Mouse (Mus musculus) forebrain, postnatal 0 days (tissue): Measurements from ENCODE around the gene Naip2. TPM values are rescaled to one million over a fixed set of nuclear protein-coding genes. Genes with fewer than 3 reads are reported as not detected.
"Not testable (repeated sequence)": the region's sequence is repeated elsewhere in the genome, so short reads cannot be mapped to it uniquely, and the experiment has no call there.

Experiments used
- ATAC-seq: fragments of 200-750 bp; cut with Nextera tagmentation; 2 replicates; pipeline ENCODE4 v1.8.0; 2017; ENCODE audit warnings: mild to moderate bottlenecking, moderate library complexity
- DNase-seq: peaks from one replicate; pipeline ENCODE4 v3.0.0-alpha.2; 2015
- H3K27ac ChIP-seq: fragments of 300-500 bp; sonication (generic); 2 replicates; pipeline ENCODE4 v1.5.1; 2014; ENCODE audit warnings: low read depth, mild to moderate bottlenecking, antibody characterized with exemption, low read length, moderate library complexity, mixed read lengths
- H3K27me3 ChIP-seq: fragments of 300-500 bp; sonication (generic); 2 replicates; pipeline ENCODE4 v1.6.1; 2014; ENCODE audit warnings: mild to moderate bottlenecking, low read length, mixed read lengths; ENCODE audit not compliant: insufficient read depth
- H3K36me3 ChIP-seq: fragments of 300-500 bp; sonication (generic); 2 replicates; pipeline ENCODE4 v1.6.1; 2014; ENCODE audit warnings: mild to moderate bottlenecking, moderate library complexity; ENCODE audit not compliant: insufficient read depth
- H3K4me1 ChIP-seq: fragments of 300-500 bp; sonication (generic); 2 replicates; pipeline ENCODE4 v1.6.1; 2014; ENCODE audit warnings: antibody characterized with exemption; ENCODE audit not compliant: insufficient read depth
- H3K4me2 ChIP-seq: fragments of 300-500 bp; sonication (generic); 2 replicates; pipeline ENCODE4 v1.6.1; 2014; ENCODE audit warnings: low read depth, mild to moderate bottlenecking, moderate library complexity
- H3K4me3 ChIP-seq: fragments of 300-500 bp; sonication (generic); 2 replicates; pipeline ENCODE4 v1.5.1; 2014; ENCODE audit warnings: low read depth, low read length, mixed read lengths
- H3K9ac ChIP-seq: fragments of 300-500 bp; sonication (generic); 2 replicates; pipeline ENCODE4 v1.6.1; 2014; ENCODE audit warnings: mild to moderate bottlenecking
- H3K9me3 ChIP-seq: fragments of 300-500 bp; sonication (generic); 2 replicates; pipeline ENCODE4 v1.6.1; 2016; ENCODE audit warnings: low read length
- CTCF ChIP-seq: sonication (generic); IDR thresholded peaks from 2 replicates; pipeline ENCODE4 v1.5.1; 2016; ENCODE audit warnings: antibody characterized with exemption, control low read depth, low read depth
- WGBS: fragments of 180-500 bp; shearing (Covaris S2); extraction: QIAGEN DNeasy Blood & Tissue Kit; methylation state at CpG from one replicate; pipeline ENCODE4 v1.1.7; 2014; 5-methylcytosine and 5-hydroxymethylcytosine counted together
- polyA plus RNA-seq: library from polyadenylated mRNA; unstranded; fragments of >200 nt; fragmentation: Nextera tagmentation; extraction: Ambion mirVana; gene quantifications from 2 replicates; pipeline ENCODE4 v1.2.1, GENCODE M21; 2015
- total RNA-seq: library from RNA; depleted of rRNA; stranded (reverse); fragments of >200 nt; gene quantifications from 2 replicates; pipeline ENCODE4 v1.2.3, GENCODE M21; 2014

Naip2 gene
- total and polyA plus RNA-seq, 2 experiments from 2014 or later = 0.17 to 0.76 TPM

DNA sequence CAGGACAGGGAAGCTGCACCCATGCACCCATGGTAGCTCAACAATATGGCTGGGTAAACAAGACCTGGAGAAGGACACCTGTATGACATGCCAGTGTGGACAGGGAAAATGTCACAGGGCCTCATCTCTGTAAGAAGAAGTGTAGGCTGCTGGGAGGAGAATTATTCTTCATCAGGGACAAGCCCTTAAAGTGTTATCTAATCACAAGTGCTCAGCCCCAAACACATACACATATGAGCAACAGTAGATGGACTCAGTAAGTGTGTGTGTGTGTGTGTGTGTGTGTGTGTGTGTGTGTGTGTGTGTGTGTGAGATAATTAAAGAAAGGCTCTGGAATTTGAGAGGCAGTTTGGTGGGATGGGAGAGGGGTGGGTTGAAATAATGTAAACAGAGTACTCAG lies 1.1 kb downstream of the Naip2 start:
- H3K4me1 ChIP-seq = no peaks in the 10 kb centered on the region
- no peak overlapping the region for H3K4me2 ChIP-seq
- no peak overlapping the region for H3K9ac ChIP-seq
- H3K36me3 ChIP-seq = no peaks in the 10 kb centered on the region
- DNase-seq = no peak
- H3K9me3 ChIP-seq = no peaks in the 10 kb centered on the region
- H3K27ac ChIP-seq = no peak overlapping the region
- H3K4me3 ChIP-seq = no peak overlapping the region
- no peak for ATAC-seq
- no peak for TF ChIP-seq CTCF
- no peaks in the 10 kb centered on the region for H3K27me3 ChIP-seq

DNA sequence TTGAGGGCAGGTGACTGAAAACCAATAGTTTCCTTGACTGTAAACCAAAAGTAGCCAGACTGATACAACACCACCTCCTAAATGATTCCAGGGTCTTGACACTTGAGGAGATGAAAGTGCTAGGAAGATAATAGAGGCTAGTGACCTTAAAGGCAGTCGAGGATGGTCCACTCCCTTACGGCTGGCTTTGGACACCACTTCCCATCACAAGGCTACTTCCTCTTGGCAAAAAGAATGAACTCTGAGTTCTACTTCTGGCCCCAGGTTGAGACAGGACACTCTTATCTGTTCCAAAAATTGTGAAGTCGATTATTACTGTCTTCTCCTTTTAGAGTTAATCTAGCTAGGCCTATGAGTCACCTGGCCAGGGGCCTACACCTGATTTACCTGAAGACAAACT lies 6.5 kb downstream of the Naip2 start:
- Histone ChIP-seq H3K9ac (no peak overlapping the region), H3K27me3 (no peaks in the 10 kb centered on the region), H3K4me3 (no peak overlapping the region), H3K4me1 (no peaks in the 10 kb centered on the region), H3K36me3 (no peaks in the 10 kb centered on the region), H3K9me3 (no peaks in the 10 kb centered on the region), H3K27ac (no peak overlapping the region), H3K4me2 (no peak overlapping the region)
- 87% methylated on average over 3 of the region's 3 CpGs for WGBS
- DNase-seq (no peak), ATAC-seq (no peak)
- no peak for TF ChIP-seq CTCF

DNA sequence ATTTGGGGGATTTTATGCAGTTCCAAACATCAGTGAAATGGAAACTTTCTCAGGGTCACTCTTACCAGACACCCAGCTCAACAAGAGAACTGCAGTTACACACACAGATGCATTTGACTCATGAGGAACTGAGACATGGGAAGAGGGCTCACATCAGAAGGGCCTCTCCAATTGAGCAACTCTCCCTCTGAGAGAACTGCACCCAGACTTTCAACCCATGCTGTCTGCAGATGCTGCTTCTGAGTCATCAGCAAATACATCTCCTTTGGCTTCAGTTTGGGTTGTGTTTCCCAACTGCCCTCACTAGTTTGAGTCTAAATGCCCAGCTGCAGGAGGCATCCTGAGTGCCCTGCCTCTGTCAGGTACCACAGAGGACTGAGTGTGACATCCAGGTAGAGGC lies 18.8 kb downstream of the Naip2 start:
- ATAC-seq, H3K36me3 ChIP-seq, DNase-seq, H3K27ac ChIP-seq, H3K9me3 ChIP-seq, H3K4me3 ChIP-seq, H3K27me3 ChIP-seq, H3K4me1 ChIP-seq, H3K4me2 ChIP-seq, H3K9ac ChIP-seq: not testable (repeated sequence)

DNA sequence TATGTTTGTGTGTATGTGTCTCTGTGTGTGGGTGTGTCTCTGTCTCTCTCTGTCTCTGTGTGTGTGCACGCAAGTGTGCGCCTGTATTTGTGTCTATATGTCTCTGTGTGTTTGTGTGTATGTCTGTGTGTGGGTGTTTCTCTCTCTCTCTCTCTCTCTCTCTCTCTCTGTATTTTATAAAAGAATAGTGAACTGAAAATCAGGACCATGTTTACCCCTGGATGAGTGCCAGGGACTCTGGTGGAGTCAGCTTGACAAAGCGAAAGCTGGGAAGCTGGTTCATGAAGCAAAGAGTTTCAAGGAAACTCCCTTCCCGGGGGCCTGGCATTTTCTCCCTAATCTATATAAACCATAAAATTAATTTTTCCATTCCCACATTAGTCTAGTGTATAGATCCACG lies 27.5 kb downstream of the Naip2 start:
- not testable (repeated sequence) for ATAC-seq, H3K27ac ChIP-seq, H3K9me3 ChIP-seq, H3K4me2 ChIP-seq, H3K9ac ChIP-seq, H3K27me3 ChIP-seq, DNase-seq, H3K4me1 ChIP-seq, H3K36me3 ChIP-seq, H3K4me3 ChIP-seq
- WGBS = 80% methylated on average over 3 of the region's 5 CpGs

DNA sequence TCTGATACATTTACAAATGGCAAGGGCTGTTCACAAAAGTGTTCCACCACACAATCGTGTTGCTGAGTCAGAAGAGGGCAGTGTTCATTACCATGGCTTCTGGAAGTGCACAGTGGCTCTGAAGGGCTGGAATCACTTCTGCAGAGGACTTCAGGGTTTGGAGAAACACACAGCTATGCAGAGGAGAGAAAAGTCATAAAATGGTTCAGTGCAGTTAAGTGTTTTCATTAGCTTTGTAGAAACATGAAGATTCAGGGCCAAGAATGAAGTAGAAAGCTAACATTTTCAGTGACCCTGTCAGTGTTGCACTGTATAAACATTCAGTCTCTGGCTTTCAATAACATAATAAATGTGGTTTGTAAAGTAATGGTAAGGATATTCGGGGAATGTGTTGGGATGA lies 35.5 kb downstream of the Naip2 start:
- DNase-seq, H3K4me3 ChIP-seq, H3K27me3 ChIP-seq, H3K27ac ChIP-seq, H3K9me3 ChIP-seq, ATAC-seq, H3K4me1 ChIP-seq, H3K36me3 ChIP-seq, H3K9ac ChIP-seq, H3K4me2 ChIP-seq: not testable (repeated sequence)
- 69% methylated on average over 2 of the region's 2 CpGs for WGBS

DNA sequence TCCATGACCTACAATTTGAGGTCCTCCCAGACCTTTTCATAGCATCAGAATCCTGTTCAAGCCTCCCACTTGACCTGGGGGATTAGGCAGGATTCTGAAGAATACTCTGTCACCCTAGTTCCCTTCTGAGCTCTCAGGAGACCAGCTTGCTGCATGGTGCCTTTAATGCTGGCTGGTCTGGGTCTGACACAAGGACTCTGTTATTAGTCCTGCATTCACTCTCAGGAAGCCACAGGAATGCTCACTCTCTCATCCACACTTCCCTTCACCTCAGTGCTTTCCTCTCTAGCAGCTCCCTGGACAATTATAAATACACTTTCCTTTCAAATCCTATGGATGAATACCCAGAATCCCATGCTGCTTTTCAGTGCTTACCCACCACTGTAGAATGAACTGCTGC lies 39.4 kb downstream of the Naip2 start:
- H3K9me3 ChIP-seq, ATAC-seq, DNase-seq, H3K36me3 ChIP-seq, H3K4me2 ChIP-seq, H3K27ac ChIP-seq, H3K27me3 ChIP-seq, H3K4me3 ChIP-seq, H3K4me1 ChIP-seq, H3K9ac ChIP-seq: not testable (repeated sequence)

DNA sequence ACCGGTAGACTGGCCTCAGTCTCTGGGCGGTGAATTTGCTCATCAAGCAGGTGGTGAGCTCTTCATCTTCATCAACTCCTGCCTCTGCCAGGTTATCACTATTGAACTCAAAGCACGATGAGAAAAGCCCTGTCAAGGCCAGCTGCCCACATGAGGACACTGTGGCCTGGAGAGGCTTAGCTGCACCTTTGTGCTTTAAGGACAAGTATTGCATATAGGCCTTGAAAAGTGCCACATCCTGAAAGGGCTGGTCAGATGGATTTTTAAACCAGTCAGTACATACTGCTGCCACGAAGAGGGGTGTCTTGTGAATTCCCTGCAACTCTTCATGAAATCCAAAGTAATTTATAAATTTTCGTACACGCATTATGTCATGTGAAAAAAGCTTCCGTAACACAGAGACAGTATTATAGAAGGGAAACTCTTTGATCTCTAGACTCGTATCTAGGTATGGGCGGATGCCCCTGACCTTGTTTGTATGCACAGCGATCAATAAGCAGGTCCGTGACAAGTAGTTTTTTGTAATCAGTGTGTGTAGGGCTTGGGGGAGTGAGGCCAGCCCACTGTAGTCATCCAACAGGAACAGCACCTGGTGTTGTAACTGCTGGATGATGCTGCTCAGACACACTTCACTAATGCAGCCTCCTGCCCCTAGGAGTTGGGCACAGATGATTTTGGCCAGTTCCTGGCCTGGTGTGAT lies 40.6 kb downstream of the Naip2 start:
- H3K4me1 ChIP-seq, H3K27me3 ChIP-seq, DNase-seq, H3K9me3 ChIP-seq, H3K36me3 ChIP-seq, H3K4me2 ChIP-seq, H3K27ac ChIP-seq, H3K4me3 ChIP-seq, ATAC-seq, H3K9ac ChIP-seq: not testable (repeated sequence)
- WGBS = 88% methylated on average over 11 of the region's 11 CpGs

DNA sequence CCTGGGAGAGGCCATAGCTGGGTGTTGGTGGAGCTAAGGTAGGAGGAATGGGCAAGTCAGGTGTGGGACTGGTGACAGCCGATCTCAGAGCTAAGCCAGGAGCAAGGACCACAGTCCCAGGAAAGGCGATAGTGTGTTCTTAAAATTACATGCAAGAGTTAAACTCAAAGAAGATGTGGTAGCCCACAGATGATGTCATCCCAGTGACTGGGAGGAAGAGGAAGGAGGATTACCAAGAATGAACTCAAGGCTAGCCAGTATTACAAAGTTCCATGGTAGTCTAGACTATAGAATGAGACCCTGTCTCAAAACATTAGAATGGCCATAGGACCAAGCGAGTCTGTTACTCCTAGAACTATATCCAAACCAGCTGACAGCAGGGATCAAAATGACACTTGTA lies 45.3 kb downstream of the Naip2 start:
- ATAC-seq = no peak
- TF ChIP-seq CTCF = no peak
- H3K27ac ChIP-seq = no peak overlapping the region
- no peaks in the 10 kb centered on the region for H3K9me3 ChIP-seq
- no peaks in the 10 kb centered on the region for H3K4me1 ChIP-seq
- H3K9ac ChIP-seq = no peak overlapping the region
- H3K4me3 ChIP-seq = no peak overlapping the region
- no peaks in the 10 kb centered on the region for H3K36me3 ChIP-seq
- WGBS = 92% methylated on average over 3 of the region's 3 CpGs
- H3K4me2 ChIP-seq = no peak overlapping the region
- no peak for DNase-seq
- H3K27me3 ChIP-seq = no peaks in the 10 kb centered on the region
